Mouse (Mus musculus) midbrain, embryonic 16.5 days (tissue): ENCODE data around the gene Usb1. TPM values are rescaled to one million over a fixed set of nuclear protein-coding genes. Genes with fewer than 3 reads are reported as not detected.
A peak's percentile ranks its signal among the peaks of the same experiment; 100 is the strongest.

Experiments
- ATAC-seq: fragments of 200-750 bp; cut with Nextera tagmentation; 2 replicates; pipeline ENCODE4 v1.8.0; 2017; ENCODE audit warnings: moderate TSS enrichment
- H3K27ac ChIP-seq: fragments of 300-500 bp; sonication (generic); 2 replicates; pipeline ENCODE4 v1.5.1; 2014; ENCODE audit warnings: mild to moderate bottlenecking, low read length, mixed read lengths
- H3K27me3 ChIP-seq: fragments of 300-500 bp; sonication (generic); 2 replicates; pipeline ENCODE4 v1.6.1; 2014; ENCODE audit warnings: low read depth, low read length, mixed read lengths; ENCODE audit not compliant: control insufficient read depth, insufficient read depth
- H3K36me3 ChIP-seq: fragments of 300-500 bp; sonication (generic); 2 replicates; pipeline ENCODE4 v1.6.1; 2014; ENCODE audit warnings: mild to moderate bottlenecking, low read length, moderate library complexity, mixed read lengths; ENCODE audit not compliant: control insufficient read depth, insufficient read depth
- H3K4me1 ChIP-seq: fragments of 300-500 bp; sonication (generic); 2 replicates; pipeline ENCODE4 v1.6.1; 2014; ENCODE audit warnings: mild to moderate bottlenecking, low read length, mixed read lengths; ENCODE audit not compliant: control insufficient read depth, insufficient read depth
- H3K4me2 ChIP-seq: fragments of 300-500 bp; sonication (generic); 2 replicates; pipeline ENCODE4 v1.6.1; 2014; ENCODE audit warnings: mild to moderate bottlenecking, low read length, mixed read lengths
- H3K4me3 ChIP-seq: fragments of 300-500 bp; sonication (generic); 2 replicates; pipeline ENCODE4 v1.5.1; 2014; ENCODE audit warnings: low read depth, mild to moderate bottlenecking, low read length, moderate library complexity, mixed read lengths
- H3K9ac ChIP-seq: fragments of 300-500 bp; sonication (generic); 2 replicates; pipeline ENCODE4 v1.6.1; 2014; ENCODE audit warnings: low read depth, low read length, mixed read lengths
- H3K9me3 ChIP-seq: fragments of 300-500 bp; sonication (generic); replicated peaks from 2 replicates; pipeline ENCODE4 v1.6.1; 2014; ENCODE audit warnings: mild to moderate bottlenecking, low read length, mixed read lengths; ENCODE audit not compliant: control insufficient read depth, poor library complexity, severe bottlenecking
- WGBS: fragments of 180-500 bp; shearing (Covaris S2); extraction: QIAGEN DNeasy Blood & Tissue Kit; methylation state at CpG from one replicate; pipeline ENCODE4 v1.1.7; 2014; 5-methylcytosine and 5-hydroxymethylcytosine counted together
- polyA plus RNA-seq: library from polyadenylated mRNA; unstranded; fragments of >200 nt; fragmentation: Nextera tagmentation; extraction: Ambion mirVana; gene quantifications from 2 replicates; pipeline ENCODE4 v1.2.1, GENCODE M21; 2015

Gene Usb1
- polyA plus RNA-seq, 1 experiment from 2014 or later = 35.5 TPM

DNA sequence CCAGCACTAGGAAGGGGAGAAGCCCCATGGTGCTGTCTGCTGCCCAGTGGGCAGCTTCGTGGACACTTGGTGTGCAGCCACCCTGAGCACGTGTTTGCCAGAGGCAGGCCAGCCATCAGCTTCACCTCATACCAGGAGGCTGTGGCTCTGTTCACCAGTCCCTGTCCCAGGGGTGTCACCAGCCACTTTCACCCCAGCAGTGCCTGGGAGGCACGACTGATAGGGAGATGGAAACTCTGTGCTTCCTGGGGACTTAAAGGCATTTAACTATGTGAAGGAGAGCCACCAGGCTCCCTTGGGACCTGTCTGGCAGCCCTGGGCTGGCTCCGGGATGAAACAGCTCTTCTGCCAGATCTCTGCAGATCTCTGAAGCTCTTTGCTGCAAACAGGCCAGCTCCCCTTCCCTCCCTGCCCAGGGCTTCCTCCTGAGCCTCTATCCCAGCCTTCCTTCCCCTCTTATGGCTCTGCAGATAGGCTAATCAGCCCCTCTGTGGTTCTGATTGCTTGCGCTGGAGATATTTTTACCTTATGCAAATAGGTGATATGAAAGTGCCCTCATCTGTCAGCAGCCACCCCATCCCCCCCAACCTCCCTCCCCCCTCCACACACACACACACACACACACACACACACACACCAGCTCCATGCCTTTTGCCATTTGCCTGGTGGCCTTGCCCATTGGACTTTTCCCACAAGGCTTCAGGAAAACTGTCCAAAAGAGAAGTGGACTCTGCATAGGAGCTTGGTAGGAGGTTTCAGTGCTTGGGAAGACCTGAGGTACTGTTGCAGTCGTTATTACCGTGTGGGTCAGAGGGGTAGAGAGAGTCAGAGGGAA is 28.3 kb downstream of the Usb1 start:
- no peaks in the 10 kb centered on the region for H3K36me3 ChIP-seq
- peak overlapping the region; percentile 36; the same call in 1 of the 2 replicates for H3K9ac ChIP-seq
- peak; percentile 40 for ATAC-seq
- H3K27me3 ChIP-seq = no peaks in the 10 kb centered on the region
- WGBS = 40% methylated on average over 7 of the region's 7 CpGs
- H3K4me3 ChIP-seq = no peak overlapping the region
- H3K9me3 ChIP-seq = no peaks in the 10 kb centered on the region
- H3K27ac ChIP-seq = 0 out of 2 replicates have a peak overlapping the region, but pooled peaks have one; percentile 7
- H3K4me1 ChIP-seq = peaks cover 25% of the 10 kb centered on the region
- H3K4me2 ChIP-seq = no peak overlapping the region

- H3K27me3 ChIP-seq = no peaks in the 10 kb centered on the region
- peaks cover 25% of the 10 kb centered on the region for H3K4me1 ChIP-seq
- no peak overlapping the region for H3K4me2 ChIP-seq
- ATAC-seq = no peak
- no peak overlapping the region for H3K27ac ChIP-seq
- H3K4me3 ChIP-seq = no peak overlapping the region
- 70% methylated on average over 3 of the region's 3 CpGs for WGBS
- no peak overlapping the region for H3K9ac ChIP-seq
- no peaks in the 10 kb centered on the region for H3K36me3 ChIP-seq
- no peaks in the 10 kb centered on the region for H3K9me3 ChIP-seq
These were observed 28.9 kb downstream of the Usb1 start for GRCm38 (mm10) chr8:95361016-95361341.

GRCm38 (mm10) chr8:95362272-95362671 is 30.2 kb downstream of the Usb1 start:
- ATAC-seq = no peak
- Histone ChIP-seq H3K36me3 (no peaks in the 10 kb centered on the region), H3K9ac (no peak overlapping the region), H3K27ac (no peak overlapping the region), H3K4me3 (no peak overlapping the region), H3K4me2 (no peak overlapping the region), H3K4me1 (peaks cover 25% of the 10 kb centered on the region), H3K9me3 (no peaks in the 10 kb centered on the region), H3K27me3 (no peaks in the 10 kb centered on the region)
- WGBS = 76% methylated on average over 6 of the region's 6 CpGs

DNA sequence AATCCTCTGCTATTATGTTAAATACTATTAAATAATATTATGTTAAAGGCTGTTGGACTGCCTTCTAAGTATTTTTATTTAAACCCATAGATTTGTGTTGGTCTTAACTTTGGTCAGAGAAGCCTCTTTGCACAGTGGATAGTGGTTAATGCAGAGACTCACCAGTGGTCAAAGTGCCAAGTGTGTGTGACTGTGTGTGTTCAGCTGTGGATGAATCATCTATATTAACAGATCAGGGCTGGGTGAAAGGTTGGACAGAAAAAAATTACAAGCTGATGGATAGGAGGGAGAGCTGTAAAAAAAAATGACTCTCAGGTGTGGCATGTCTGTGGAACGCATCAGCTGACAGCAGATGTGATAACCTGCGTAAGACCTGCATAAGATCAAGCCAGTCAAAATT is 31.8 kb downstream of the Usb1 start:
- whole genome bisulfite sequencing = 98% methylated on average over 2 of the region's 2 CpGs
- H3K36me3 ChIP-seq = peaks cover 10% of the 10 kb centered on the region
- no peak overlapping the region for H3K4me3 ChIP-seq
- H3K4me2 ChIP-seq = no peak overlapping the region
- H3K9ac ChIP-seq = no peak overlapping the region
- H3K9me3 ChIP-seq = no peaks in the 10 kb centered on the region
- peaks cover 21% of the 10 kb centered on the region for H3K4me1 ChIP-seq
- H3K27me3 ChIP-seq = no peaks in the 10 kb centered on the region
- H3K27ac ChIP-seq = no peak overlapping the region
- ATAC-seq = no peak

DNA sequence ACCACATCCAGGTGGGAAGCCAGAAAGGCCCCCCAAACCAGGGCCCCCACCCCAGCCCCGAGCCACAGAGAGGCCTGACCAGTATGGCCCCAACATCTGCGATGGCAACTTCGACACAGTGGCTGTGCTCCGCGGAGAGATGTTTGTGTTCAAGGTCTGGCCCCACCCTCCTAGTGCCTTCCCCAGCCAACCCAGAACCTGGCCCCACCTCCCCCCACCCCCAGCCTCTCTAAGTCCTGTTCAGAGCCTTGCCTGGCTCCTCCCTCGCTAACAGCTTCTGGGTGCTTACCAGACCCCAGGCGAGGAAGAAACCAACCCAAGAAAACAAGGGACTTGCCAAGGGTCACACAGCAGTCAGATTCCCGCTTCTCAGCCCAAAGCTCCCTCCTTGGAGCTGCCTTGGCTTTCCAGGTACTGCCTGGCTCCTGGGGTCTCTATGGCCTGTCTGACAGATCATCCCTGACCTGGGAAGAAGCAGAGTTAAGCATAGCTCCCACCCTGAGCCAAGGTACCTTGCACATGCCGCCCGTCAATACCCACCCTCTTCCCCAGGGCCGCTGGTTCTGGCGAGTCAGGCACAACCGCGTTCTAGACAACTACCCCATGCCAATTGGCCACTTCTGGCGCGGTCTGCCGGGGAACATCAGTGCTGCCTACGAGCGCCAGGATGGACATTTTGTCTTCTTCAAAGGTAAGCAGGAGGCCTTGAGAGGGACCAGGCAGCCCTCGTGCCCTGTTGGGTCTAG is 37.7 kb downstream of the Usb1 start:
- no peaks in the 10 kb centered on the region for H3K4me1 ChIP-seq
- no peaks in the 10 kb centered on the region for H3K9me3 ChIP-seq
- no peak for ATAC-seq
- WGBS = 56% methylated on average over 20 of the region's 20 CpGs
- H3K4me3 ChIP-seq = no peak overlapping the region
- no peak overlapping the region for H3K9ac ChIP-seq
- H3K4me2 ChIP-seq = no peak overlapping the region
- H3K36me3 ChIP-seq = peaks cover 15% of the 10 kb centered on the region
- no peaks in the 10 kb centered on the region for H3K27me3 ChIP-seq
- no peak overlapping the region for H3K27ac ChIP-seq

GRCm38 (mm10) chr8:95373389-95374002 is 41.4 kb downstream of the Usb1 start:
- ATAC-seq = no peak
- Histone ChIP-seq H3K9ac (no peak overlapping the region), H3K9me3 (no peaks in the 10 kb centered on the region), H3K4me1 (no peaks in the 10 kb centered on the region), H3K27me3 (no peaks in the 10 kb centered on the region), H3K27ac (no peak overlapping the region), H3K36me3 (peaks cover 9% of the 10 kb centered on the region), H3K4me3 (no peak overlapping the region), H3K4me2 (no peak overlapping the region)
- WGBS = 91% methylated on average over 12 of the region's 12 CpGs

DNA sequence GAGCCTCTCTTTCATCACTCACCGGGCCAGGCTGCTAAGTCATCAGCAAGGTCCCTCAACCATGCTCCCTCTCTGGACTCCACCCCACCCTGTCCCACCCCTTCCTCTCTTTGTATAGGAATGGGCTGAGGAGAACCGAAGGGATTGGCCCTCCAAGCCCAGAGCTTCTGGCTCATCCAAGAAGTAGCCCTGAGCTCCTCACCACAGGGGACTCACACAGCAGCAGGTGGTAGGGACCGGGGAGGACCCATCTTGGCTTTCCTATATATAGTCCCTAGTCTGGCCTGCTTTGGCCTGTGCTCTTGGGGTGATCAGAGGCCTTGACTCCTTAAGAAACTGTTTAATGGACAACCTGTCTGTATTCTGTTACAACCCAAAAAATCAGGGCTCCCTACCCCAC is 42.3 kb downstream of the Usb1 start:
- Histone ChIP-seq H3K4me2 (no peak overlapping the region), H3K9me3 (no peaks in the 10 kb centered on the region), H3K4me1 (no peaks in the 10 kb centered on the region), H3K27ac (no peak overlapping the region), H3K4me3 (no peak overlapping the region), H3K27me3 (no peaks in the 10 kb centered on the region), H3K9ac (no peak overlapping the region), H3K36me3 (peaks cover 4% of the 10 kb centered on the region)
- no peak for ATAC-seq
- 76% methylated on average over 3 of the region's 3 CpGs for WGBS

GRCm38 (mm10) chr8:95375374-95375930 is 43.4 kb downstream of the Usb1 start:
- Histone ChIP-seq H3K4me1 (no peaks in the 10 kb centered on the region), H3K4me2 (no peak overlapping the region), H3K9me3 (no peaks in the 10 kb centered on the region), H3K27me3 (no peaks in the 10 kb centered on the region), H3K4me3 (no peak overlapping the region), H3K27ac (peak overlapping the region; percentile 29; the same call in 1 of the 2 replicates), H3K36me3 (peaks cover 4% of the 10 kb centered on the region; the same call in 1 of the 2 replicates), H3K9ac (no peak overlapping the region)
- WGBS = 88% methylated on average over 7 of the region's 7 CpGs
- ATAC-seq = peak; percentile 54; the same call in 1 of the 2 replicates
